Mouse (Mus musculus) olfactory bulb, adult 2 months (tissue): Measurements from ENCODE around the gene Adamts14. TPM values are rescaled to one million over a fixed set of nuclear protein-coding genes. Genes with fewer than 3 reads are reported as not detected.
A peak's percentile ranks its signal among the peaks of the same experiment; 100 is the strongest.

Experiments
- H3K27ac ChIP-seq: fragments of 200-500 bp; 2 replicates; pipeline ENCODE4 v1.5.1; 2012; ENCODE audit warnings: low read depth, low read length; ENCODE audit not compliant: insufficient read depth
- H3K4me1 ChIP-seq: fragments of 200-500 bp; 2 replicates; pipeline ENCODE4 v1.6.1; 2012; ENCODE audit warnings: low read length; ENCODE audit not compliant: control insufficient read depth, insufficient read depth
- H3K4me3 ChIP-seq: fragments of 200-500 bp; 2 replicates; pipeline ENCODE4 v1.5.1; 2012; ENCODE audit warnings: mild to moderate bottlenecking, low read depth, low read length, moderate library complexity; ENCODE audit not compliant: insufficient read depth
- CTCF ChIP-seq: fragments of 200-500 bp; IDR thresholded peaks from 2 replicates; pipeline ENCODE4 v1.5.1; 2012; ENCODE audit warnings: low read depth, mild to moderate bottlenecking, low read length, moderate library complexity; ENCODE audit not compliant: insufficient read depth
- POLR2A ChIP-seq: fragments of 200-500 bp; IDR thresholded peaks from 2 replicates; pipeline ENCODE4 v1.6.1; 2012; ENCODE audit warnings: mild to moderate bottlenecking, low read depth, low read length, moderate library complexity; ENCODE audit not compliant: insufficient read depth
- WGBS: fragments of 180-500 bp; shearing (Covaris S2); methylation state at CpG from one replicate; pipeline ENCODE4 v1.1.7; 2018; 5-methylcytosine and 5-hydroxymethylcytosine counted together
- polyA plus RNA-seq: library from polyadenylated mRNA; stranded (reverse); fragments of >200 nt; gene quantifications from 2 replicates; pipeline ENCODE4 v1.2.4, GENCODE M21; 2012; ENCODE audit warnings: low replicate concordance; ENCODE audit not compliant: missing spikeins, insufficient read depth, insufficient read length

The Adamts14 gene
- polyA plus RNA-seq, 1 experiment, result not detected

DNA sequence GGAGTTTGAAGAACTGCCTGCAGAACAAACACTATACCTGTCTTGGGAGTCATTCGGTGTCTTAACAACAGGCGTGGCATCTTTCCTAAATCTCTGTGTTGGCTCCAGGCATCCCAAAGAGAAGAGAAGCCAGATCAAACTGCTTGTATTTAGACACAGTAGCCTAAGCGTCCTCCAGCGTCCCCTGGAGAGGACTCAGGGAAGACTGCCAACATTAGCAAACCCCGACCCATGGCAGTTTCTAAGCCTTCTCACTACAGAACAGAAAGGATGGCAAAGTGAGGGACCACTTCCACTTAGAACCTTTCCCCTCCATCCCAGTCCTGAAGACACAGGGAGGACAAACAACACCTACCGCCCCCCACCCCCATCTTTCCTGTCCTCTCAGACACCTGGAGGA is 93.3 kb downstream of the Adamts14 start:
- 74% methylated on average over 6 of the region's 6 CpGs for WGBS
- Histone ChIP-seq H3K27ac (no peak overlapping the region), H3K4me1 (peaks cover 5% of the 10 kb centered on the region), H3K4me3 (no peak overlapping the region)
- TF ChIP-seq CTCF, result no peak

DNA sequence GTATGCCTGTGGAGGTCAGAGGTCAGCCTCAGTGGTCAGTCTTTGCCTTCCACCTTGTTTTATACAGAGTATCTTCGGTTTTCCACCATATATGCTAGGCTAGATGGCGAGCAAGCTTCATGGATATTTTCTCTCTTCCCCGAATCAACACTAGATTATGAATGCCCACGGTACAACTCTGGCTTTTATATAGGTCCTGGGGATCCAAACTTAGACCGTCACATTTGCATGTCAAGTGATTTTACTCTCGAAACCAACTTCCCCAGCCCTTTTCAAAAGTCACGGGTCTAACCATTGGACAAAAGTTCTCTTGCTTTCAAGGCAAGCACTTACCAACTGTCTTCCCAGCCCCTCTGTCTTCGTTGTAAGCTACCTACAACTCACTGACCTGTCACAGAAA is 94.6 kb downstream of the Adamts14 start:
- no peak for TF ChIP-seq POLR2A
- TF ChIP-seq CTCF, result no peak
- Histone ChIP-seq H3K4me1 (peaks cover 5% of the 10 kb centered on the region), H3K27ac (no peak overlapping the region), H3K4me3 (no peak overlapping the region)
- 91% methylated on average over 8 of the region's 8 CpGs for WGBS

DNA sequence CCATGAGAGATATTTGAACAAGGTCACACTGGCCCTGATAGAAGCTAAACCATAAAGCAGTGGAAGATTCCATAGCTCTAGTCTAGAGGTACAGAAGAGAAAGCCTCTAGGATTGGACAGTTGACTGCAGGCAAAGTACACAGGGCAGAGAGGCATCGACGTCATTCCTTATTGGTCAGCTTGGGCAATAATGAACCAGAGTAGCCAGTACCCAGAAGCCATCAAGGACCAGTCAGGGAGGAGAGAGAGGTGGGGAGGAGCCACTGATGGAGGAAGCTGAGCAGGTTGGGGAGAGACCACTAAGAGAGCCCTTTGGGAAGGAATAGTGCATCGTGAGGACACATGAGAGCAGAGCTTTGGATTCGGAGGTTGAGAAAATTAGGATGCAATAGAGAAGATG is 95.5 kb downstream of the Adamts14 start:
- H3K4me1 ChIP-seq, result peaks cover 5% of the 10 kb centered on the region
- TF ChIP-seq POLR2A, result no peak
- TF ChIP-seq CTCF, result no peak
- H3K4me3 ChIP-seq, result no peak overlapping the region
- H3K27ac ChIP-seq, result no peak overlapping the region
- 90% methylated on average over 4 of the region's 4 CpGs for WGBS

DNA sequence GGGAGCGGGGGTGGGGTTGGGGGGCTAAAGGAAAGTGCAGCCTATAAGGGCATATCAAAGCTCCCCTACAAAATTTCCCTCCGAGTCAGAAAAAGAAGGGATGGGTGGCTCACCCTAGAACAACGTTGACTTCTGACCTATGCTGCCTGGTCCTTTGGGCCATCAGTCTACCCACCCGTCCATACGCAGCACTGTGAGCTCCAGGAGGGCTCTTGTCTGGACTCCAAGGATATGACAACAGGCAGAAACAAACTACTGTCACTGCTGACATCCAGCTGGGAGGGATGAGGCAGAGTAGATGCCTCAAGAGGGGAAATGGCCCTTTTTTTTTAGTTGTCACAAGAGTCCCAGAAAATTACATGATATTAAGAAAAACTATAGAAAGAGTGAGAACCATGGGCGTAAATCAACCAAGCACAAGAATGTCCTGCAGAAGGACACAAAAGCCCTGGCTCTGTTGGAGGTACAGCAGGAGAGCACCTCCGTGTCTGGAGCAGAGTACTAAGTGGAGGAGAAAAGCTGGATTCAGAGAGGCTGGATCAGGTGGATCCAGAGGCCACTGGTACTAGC is 96.9 kb downstream of the Adamts14 start:
- Histone ChIP-seq H3K4me3 (no peak overlapping the region), H3K27ac (no peak overlapping the region), H3K4me1 (peaks cover 5% of the 10 kb centered on the region)
- TF ChIP-seq POLR2A (no peak), CTCF (no peak)
- WGBS, result 61% methylated on average over 7 of the region's 7 CpGs

DNA sequence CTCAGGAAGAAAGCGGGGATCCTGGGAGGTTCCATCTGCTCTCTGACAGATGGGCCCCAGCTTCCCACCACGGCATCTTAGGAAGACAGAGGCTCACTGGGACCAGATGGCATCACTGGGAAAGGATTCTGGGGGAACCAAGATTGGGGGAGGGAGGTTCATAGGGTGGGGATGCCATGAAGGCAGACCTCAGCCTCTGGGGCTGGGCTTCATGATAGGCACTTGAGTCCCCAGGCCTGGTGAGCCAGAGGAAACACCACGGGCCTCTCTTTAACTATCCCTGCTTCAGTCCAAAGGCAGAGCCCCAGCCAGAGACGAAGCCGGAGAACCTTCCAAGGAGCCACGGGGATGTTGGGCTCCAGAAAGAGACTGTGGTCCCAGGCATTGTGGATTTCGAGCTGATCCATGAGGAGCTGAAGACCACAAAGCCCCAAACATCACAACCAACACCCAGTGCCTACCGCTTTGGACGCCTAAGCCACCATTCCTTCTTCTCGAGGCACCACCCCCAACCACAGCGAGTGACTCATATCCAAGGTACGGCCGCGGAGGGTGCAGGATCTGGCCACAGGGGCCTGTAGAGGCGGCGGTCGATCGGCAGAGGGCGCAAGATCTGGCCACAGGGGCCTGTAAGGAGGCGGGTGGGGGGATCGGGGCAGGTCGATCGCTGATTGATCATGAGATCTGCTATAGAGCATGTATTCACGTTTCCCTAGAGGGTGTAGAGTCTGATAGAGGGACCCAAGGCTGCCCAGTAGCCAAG is 97.6 kb downstream of the Adamts14 start:
- TF ChIP-seq POLR2A, result no peak
- TF ChIP-seq CTCF, result peak; percentile 46; the same call in 1 of the 2 replicates
- no peak overlapping the region for H3K27ac ChIP-seq
- 17% methylated on average over 24 of the region's 24 CpGs for WGBS
- H3K4me3 ChIP-seq, result no peak overlapping the region
- peaks cover 5% of the 10 kb centered on the region for H3K4me1 ChIP-seq

DNA sequence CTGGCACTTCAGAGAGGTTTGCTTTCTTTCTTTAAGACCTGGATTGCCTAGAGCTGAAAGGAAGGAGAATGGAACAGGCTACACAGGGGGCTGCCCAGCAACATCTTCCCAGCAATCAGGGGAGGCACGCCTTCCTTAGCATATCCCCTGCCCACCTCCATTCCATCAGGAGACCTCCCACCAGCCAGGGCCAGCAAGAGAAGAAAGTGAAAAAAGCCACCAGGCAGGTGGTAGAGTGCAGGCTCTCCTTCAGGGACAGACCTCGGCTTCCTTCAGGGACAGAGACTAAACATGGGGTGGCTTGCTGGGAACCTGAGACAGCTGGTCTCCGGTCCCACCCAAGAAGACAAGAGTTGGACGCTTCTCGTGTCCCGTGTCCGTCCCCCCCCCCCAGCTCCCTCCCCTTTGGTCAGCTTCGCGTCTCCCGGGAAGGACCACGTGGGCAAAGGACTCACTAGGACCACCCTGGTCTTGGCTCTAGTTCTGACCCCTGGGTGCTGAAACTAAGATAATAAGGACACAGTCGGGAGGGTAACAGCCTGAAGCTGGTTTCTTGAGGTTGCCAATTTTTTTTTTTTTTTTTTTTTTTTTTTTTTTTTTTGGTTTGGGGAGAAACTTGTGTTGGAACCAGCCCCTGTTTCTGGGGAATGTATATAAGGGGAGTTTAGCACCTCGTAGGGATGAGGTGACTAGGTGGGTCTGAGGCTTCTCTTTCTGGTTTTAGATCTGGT is 98.4 kb downstream of the Adamts14 start:
- Histone ChIP-seq H3K4me1 (peaks cover 5% of the 10 kb centered on the region), H3K4me3 (no peak overlapping the region), H3K27ac (no peak overlapping the region)
- no peak for TF ChIP-seq CTCF
- TF ChIP-seq POLR2A, result no peak
- WGBS, result 51% methylated on average over 13 of the region's 13 CpGs

DNA sequence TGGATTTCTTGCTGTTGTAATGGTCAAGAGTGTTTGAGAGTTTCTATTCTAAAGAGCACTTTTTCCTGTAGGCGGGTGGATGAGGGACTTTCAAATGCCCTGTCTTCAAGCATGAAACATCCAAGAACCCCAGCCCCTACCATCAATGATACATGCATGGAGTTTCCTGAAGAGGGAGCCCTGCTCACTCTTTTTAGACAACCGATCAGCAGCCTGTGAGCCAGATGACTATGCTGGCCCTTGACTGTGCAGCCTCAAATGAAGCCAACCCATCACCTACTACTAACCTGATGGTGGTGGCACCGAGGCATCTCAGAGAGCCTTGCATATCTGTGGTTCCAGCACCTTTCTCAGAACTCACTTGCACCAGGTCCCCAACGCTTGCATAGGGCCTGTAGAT is 100.7 kb downstream of the Adamts14 start:
- TF ChIP-seq CTCF (no peak), POLR2A (no peak)
- Histone ChIP-seq H3K4me3 (no peak overlapping the region), H3K27ac (no peak overlapping the region), H3K4me1 (peaks cover 5% of the 10 kb centered on the region)
- 89% methylated on average over 4 of the region's 4 CpGs for WGBS

DNA sequence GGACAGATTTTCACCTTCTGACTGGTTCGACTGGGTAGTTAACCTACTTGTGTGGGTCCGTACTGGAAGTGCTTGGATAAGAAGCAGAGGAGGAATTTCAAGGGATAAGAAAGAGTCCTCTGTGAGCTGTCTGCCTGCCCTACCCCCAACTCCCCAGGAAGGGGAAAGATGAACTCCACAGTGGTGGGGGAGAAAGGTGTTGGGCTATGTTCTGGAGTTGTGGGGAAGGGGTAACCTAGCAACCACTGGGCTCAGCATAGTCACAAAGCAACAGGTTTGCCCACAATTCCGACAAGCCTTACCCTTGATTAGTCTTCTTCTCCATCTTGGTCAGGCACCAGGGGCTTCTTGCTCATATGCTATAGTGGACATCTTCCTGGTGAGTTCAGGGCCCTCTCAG is 101.6 kb downstream of the Adamts14 start, which contains the start of gene Tbata:
Gene Tbata (plus strand): TSS at position 301 of the 400 bp plus-strand sequence.
- WGBS, result 75% methylated on average over 3 of the region's 3 CpGs
- TF ChIP-seq POLR2A, result no peak
- TF ChIP-seq CTCF, result no peak
- no peak within 1 kb of the TSS for H3K27ac ChIP-seq
- peaks cover 5% of the 10 kb centered on the region for H3K4me1 ChIP-seq
- H3K4me3 ChIP-seq, result no peak within 1 kb of the TSS

DNA sequence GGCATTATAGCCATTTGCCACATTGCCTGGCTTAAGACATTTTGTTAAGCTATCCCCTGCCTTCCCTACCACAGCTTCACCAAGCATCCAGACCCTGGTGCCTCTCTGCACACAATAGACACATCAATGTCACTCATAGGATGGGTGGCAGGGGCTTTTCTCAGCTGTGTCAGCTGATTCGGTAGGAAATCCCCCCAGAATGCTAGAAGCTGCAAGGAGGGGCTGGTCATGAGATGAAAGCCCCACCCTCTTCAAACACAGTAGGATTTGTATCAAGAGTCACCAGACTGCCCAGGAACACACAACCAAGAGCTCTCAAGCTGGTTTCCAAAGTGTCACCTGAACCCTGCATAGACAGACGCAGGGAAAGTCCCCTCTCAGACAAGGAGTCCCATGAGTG is 104.8 kb downstream of the Adamts14 start:
- no peak overlapping the region for H3K27ac ChIP-seq
- H3K4me1 ChIP-seq, result no peaks in the 10 kb centered on the region
- no peak for TF ChIP-seq CTCF
- no peak for TF ChIP-seq POLR2A
- WGBS, result 67% methylated on average over 2 of the region's 2 CpGs
- H3K4me3 ChIP-seq, result no peak overlapping the region
